Mouse (Mus musculus) left cerebral cortex, postnatal 25 days (tissue): ENCODE results near the gene Rtl8c. TPM values are rescaled to one million over a fixed set of nuclear protein-coding genes. Genes with fewer than 3 reads are reported as not detected.

ENCODE experiments used
- total RNA-seq, 2 experiments: library from RNA; stranded (reverse); gene quantifications; 2 replicates each; pipeline ENCODE4 v1.2.3; 2021

The Rtl8c gene
- total RNA-seq, 2 experiments from 2014 or later, result 253 to 257 TPM

Other genes with a start within 250 kb of the Rtl8c start
- 10 to 100 TPM; 12.6 to 16.9 TPM for gene Mospd1, start 237.5 kb upstream of the Rtl8c start, total RNA-seq
- gene Etd, start 173.1 kb upstream of the Rtl8c start, total RNA-seq, result not detected
- gene Gm14597, start 947 bp downstream of the Rtl8c start, total RNA-seq, result not detected
- gene Rtl8a, start 35.6 kb downstream of the Rtl8c start, total RNA-seq, result 100 to 1,000 TPM; 296 to 378 TPM
- 100 to 1,000 TPM; 254 to 265 TPM for gene Rtl8b, start 62.4 kb downstream of the Rtl8c start, total RNA-seq
- gene 4930502E18Rik, start 116.8 kb downstream of the Rtl8c start, total RNA-seq, result under 1 TPM; 0.25 to 0.30 TPM
- not detected for gene 1700013H16Rik, start 149.8 kb downstream of the Rtl8c start, total RNA-seq
- not detected for gene Zfp36l3, start 168.4 kb downstream of the Rtl8c start, total RNA-seq
- 1 to 10 TPM; 1.2 to 1.7 TPM for gene Xlr, start 189.7 kb downstream of the Rtl8c start, total RNA-seq